ENCODE assay signal across 1 mouse cellular context in the genomic region with DNA sequence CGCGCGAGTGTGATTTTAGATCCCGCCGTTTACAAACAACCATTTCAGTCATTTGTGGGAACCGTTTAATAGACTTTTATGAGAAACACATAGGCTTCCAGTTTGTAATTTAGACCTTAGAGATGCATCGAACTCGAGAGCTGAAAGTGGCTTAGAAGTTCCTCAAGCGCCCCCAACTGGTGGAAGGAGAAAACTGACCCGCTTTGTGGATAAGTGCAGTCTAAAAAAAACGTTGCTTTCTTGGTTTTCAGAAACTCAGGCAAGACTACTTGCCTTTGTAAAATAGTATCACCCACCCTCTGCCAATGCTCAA.
TF ChIP-seq lines count a peak whose summit lies in the region.

No protein-coding gene starts in this region.

TF ChIP-seq in CH12.LX, 34 proteins besides CTCF, POLR2A, EP300 and RAD21 (continued from another document):
- TF ChIP-seq MAX (IDR thresholded peaks at IDR 0.05; ENCODE audit: low read length) (no peak), MAZ (IDR thresholded peaks at IDR 0.05; ENCODE audit: low read depth, low read length) (no peak), MEF2A (IDR thresholded peaks at IDR 0.05; ENCODE audit: borderline replicate concordance, low read depth, low read length) (no peak), MAFK (IDR thresholded peaks at IDR 0.05; ENCODE audit: insufficient replicate concordance, low read length) (no peak), USF2 (conservative IDR thresholded peaks at IDR 0.05; ENCODE audit: low read depth, low read length) (no peak)
